Mouse (Mus musculus) thymus, postnatal 25 days (tissue): Measurements from ENCODE around the gene Mapk14.
A peak's percentile ranks its signal among the peaks of the same experiment; 100 is the strongest.
"Not testable (repeated sequence)": the region's sequence is repeated elsewhere in the genome, so short reads cannot be mapped to it uniquely, and the experiment has no call there.

Experiments used
- DNase-seq: peaks from one replicate; pipeline ENCODE4 v3.0.0; 2022

Gene Mapk14

GRCm38 (mm10) chr17:28743145-28743866, 52.2 kb downstream of the Mapk14 start:
- DNase-seq, result no peak

GRCm38 (mm10) chr17:28743916-28744315, 52.8 kb downstream of the Mapk14 start:
- peak; percentile 32 for DNase-seq

GRCm38 (mm10) chr17:28745773-28746172, 54.6 kb downstream of the Mapk14 start:
- DNase-seq, result no peak

GRCm38 (mm10) chr17:28748001-28748400, 56.9 kb downstream of the Mapk14 start:
- DNase-seq, result no peak

- peak; percentile 10 for DNase-seq
Measured at GRCm38 (mm10) chr17:28750580-28750979, 59.5 kb downstream of the Mapk14 start.

- no peak for DNase-seq
Measured at GRCm38 (mm10) chr17:28756447-28756846, 65.3 kb downstream of the Mapk14 start.

GRCm38 (mm10) chr17:28757470-28757869, 66.3 kb downstream of the Mapk14 start:
- DNase-seq, result no peak

GRCm38 (mm10) chr17:28760736-28761312, 69.7 kb downstream of the Mapk14 start:
- DNase-seq, result no peak

GRCm38 (mm10) chr17:28761871-28762270, 70.7 kb downstream of the Mapk14 start:
- DNase-seq, result peak; percentile 81

- DNase-seq, result no peak
Measured at GRCm38 (mm10) chr17:28766203-28766602, 75.1 kb downstream of the Mapk14 start.

- DNase-seq, result no peak
Measured at GRCm38 (mm10) chr17:28766781-28767515, 75.8 kb downstream of the Mapk14 start.

- DNase-seq, result peak; percentile 12
Measured at GRCm38 (mm10) chr17:28769121-28769874, 78.2 kb downstream of the Mapk14 start, which contains the start of gene Mapk13. Gene Mapk13, plus strand, starts transcription at chr17:28769297.

GRCm38 (mm10) chr17:28769875-28770421, 78.8 kb downstream of the Mapk14 start:
- DNase-seq, result no peak

GRCm38 (mm10) chr17:28771289-28771688, 80.2 kb downstream of the Mapk14 start:
- DNase-seq, result no peak

GRCm38 (mm10) chr17:28774303-28774702, 83.2 kb downstream of the Mapk14 start:
- not testable (repeated sequence) for DNase-seq

GRCm38 (mm10) chr17:28775161-28775560, 84.0 kb downstream of the Mapk14 start:
- no peak for DNase-seq

- DNase-seq, result no peak
Measured at GRCm38 (mm10) chr17:28776817-28777216, 85.7 kb downstream of the Mapk14 start.

- no peak for DNase-seq
Measured at GRCm38 (mm10) chr17:28777231-28778005, 86.3 kb downstream of the Mapk14 start.

GRCm38 (mm10) chr17:28779735-28780134, 88.6 kb downstream of the Mapk14 start:
- DNase-seq, result no peak

GRCm38 (mm10) chr17:28780836-28781235, 89.7 kb downstream of the Mapk14 start:
- no peak for DNase-seq

- no peak for DNase-seq
Measured at GRCm38 (mm10) chr17:28781290-28782045, 90.3 kb downstream of the Mapk14 start.
